Mouse (Mus musculus) embryonic fibroblast, embryonic 13.5 days (primary cell): ENCODE data around the gene St6gal1. TPM values are rescaled to one million over a fixed set of nuclear protein-coding genes. Genes with fewer than 3 reads are reported as not detected.

Experiments used
- H3K27ac ChIP-seq: 2 replicates; pipeline ENCODE4 v1.5.1; 2012; ENCODE audit warnings: low read length, control low read depth, inconsistent platforms; ENCODE audit not compliant: insufficient read depth
- H3K4me1 ChIP-seq: 2 replicates; pipeline ENCODE4 v1.6.1; 2011; ENCODE audit warnings: low read length; ENCODE audit not compliant: control insufficient read depth, insufficient read depth
- H3K4me3 ChIP-seq: 2 replicates; pipeline ENCODE4 v1.5.1; 2011; ENCODE audit warnings: mild to moderate bottlenecking, control low read depth, low read length; ENCODE audit not compliant: insufficient read depth
- CTCF ChIP-seq: IDR thresholded peaks from 2 replicates; pipeline ENCODE4 v1.5.1; 2011; ENCODE audit warnings: mild to moderate bottlenecking, control low read depth, low read length, moderate library complexity, borderline replicate concordance; ENCODE audit not compliant: insufficient read depth
- POLR2A ChIP-seq: IDR thresholded peaks from 2 replicates; pipeline ENCODE4 v1.6.1; 2011; ENCODE audit warnings: low read depth, mild to moderate bottlenecking, control low read depth, low read length, moderate library complexity
- polyA plus RNA-seq: library from polyadenylated mRNA; stranded (reverse); fragments of >200 nt; gene quantifications from 2 replicates; pipeline ENCODE4 v1.2.4, GENCODE M21; 2011; ENCODE audit warnings: low read depth; ENCODE audit not compliant: missing spikeins, insufficient read length

The St6gal1 gene
- polyA plus RNA-seq, 1 experiment, result 7.4 TPM

DNA sequence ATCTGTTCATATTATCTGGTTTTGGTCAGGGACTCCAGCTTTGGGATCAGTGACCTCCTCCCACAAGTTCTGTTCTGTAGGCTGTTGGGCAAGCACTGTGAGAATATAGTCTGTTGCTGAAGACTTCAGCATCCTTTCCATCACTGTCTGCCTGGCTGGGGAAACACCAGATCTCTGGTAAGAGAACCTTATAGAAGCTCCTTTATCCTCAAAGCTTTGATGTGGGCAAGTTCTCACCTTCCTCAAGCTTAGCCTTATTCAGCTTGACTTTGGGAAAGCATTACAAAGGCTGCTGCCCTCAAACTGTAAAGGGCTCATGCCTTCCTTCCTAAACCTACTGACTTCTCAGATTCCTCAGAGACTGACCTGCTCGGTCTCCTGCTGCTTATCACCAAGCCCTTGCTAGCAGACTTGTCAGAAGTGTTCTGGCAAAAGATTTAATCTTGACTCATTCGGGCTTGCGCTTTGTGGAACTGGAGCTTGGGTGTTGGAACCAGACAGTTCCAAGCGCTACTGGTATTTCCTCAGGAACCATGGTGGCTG lies 83.5 kb downstream of the St6gal1 start:
- no peaks in the 10 kb centered on the region; the same call in 1 of the 2 replicates for H3K4me1 ChIP-seq

DNA sequence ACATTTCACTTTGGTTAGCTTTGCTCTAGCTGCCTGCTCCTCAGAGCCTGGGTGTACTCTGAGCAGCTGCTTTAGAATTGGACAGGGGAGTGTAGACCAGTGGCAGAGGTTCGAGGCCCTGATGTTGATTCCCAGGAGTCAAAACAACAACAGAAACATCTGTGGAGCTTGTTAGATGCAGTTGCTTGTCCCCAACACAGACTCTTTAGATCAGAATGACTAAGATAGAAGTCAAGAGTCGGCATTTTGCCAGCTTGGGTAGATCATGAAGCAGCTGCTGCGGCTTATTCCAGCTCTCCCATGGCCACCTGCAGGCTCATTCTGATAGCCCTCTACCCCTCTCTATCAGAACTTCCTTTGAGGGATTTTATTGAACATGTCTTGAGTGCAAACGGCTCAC lies 84.5 kb downstream of the St6gal1 start:
- Histone ChIP-seq H3K4me1 (no peaks in the 10 kb centered on the region; the same call in 1 of the 2 replicates), H3K4me3 (no peak overlapping the region), H3K27ac (no peak overlapping the region)
- TF ChIP-seq CTCF (no peak), POLR2A (no peak)

More for the DNA sequence above, 83.5 kb downstream of the St6gal1 start:
- Histone ChIP-seq H3K4me3 (no peak overlapping the region), H3K27ac (no peak overlapping the region)
- no peak for TF ChIP-seq CTCF
- no peak for TF ChIP-seq POLR2A

DNA sequence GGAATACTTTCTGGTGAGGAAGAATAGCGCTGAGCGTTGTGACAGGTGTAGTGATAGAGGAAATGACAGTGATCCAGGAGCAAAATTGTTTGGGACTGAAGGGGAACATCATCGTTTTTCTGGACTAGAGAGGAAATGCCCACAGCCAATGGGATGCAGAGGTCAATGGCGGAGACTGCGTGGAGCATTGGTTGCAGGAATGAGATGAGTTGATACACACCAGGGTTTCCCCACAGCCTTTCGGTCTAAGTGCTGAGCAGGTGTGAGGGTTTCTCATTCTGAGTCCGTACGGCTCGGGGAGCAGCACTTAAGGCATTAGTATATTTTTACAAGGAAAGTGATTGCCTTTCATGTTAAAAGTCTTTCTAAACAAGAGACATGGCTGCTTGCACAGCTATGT lies 88.1 kb downstream of the St6gal1 start:
- no peak overlapping the region for H3K27ac ChIP-seq
- no peak overlapping the region for H3K4me3 ChIP-seq
- H3K4me1 ChIP-seq, result no peaks in the 10 kb centered on the region
- TF ChIP-seq POLR2A, result no peak
- no peak for TF ChIP-seq CTCF

DNA sequence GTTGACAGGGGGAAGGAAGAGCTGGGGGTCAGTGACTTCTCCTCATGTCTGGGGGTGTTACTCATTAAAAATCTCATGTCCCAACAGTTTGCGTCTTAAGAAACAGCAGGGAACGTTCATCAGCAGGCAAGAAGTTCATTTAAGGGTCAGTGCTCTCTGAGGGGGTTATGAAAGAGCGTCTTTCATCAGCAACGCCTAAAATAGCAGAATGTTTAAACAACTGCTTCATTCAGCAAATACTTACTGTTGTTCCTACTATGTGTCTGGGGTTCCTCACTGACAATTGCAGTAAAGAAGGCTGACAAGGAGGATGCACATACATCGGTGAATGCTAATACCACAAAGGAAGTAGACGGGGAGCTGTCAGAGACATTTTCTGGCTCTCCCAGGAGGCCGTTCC lies 90.2 kb downstream of the St6gal1 start:
- no peak overlapping the region for H3K27ac ChIP-seq

DNA sequence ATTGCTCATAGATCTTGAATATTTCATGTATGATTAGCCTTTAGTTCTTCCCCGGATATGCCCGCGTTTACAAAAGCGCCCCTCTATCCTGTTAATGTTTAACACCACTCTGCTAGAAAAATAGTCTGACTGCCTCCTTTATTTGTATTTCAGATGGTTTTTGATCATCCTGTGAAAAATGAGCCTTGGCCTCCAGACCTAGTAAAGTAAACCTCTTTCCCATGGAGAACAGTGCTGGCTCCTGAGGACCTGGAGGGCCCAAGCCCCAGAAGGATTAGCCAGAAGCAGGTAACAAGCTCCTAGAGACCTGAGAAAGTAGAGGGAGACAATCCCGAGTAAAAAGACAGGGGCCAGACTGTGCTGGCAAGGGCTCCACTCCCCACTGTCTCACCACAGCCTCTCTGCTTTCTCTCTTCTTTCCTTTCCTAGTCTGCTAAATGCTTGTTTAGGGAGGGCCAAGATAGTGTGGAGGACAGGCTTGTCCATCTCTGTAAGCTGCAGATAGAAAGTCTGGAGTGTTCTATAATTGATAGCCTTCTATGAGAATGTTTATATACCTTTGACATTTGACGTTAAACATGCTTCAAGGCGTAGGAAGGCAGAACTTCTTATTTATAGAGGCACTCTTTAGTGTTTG lies 93.0 kb downstream of the St6gal1 start:
- H3K4me3 ChIP-seq, result no peak overlapping the region
- H3K4me1 ChIP-seq, result peaks cover 5% of the 10 kb centered on the region
- H3K27ac ChIP-seq, result peak overlapping the region; percentile 12; the same call in 1 of the 2 replicates
- TF ChIP-seq POLR2A, result no peak
- no peak for TF ChIP-seq CTCF

More for the DNA sequence above, 90.2 kb downstream of the St6gal1 start:
- Histone ChIP-seq H3K4me1 (no peaks in the 10 kb centered on the region), H3K4me3 (no peak overlapping the region)
- no peak for TF ChIP-seq CTCF
- TF ChIP-seq POLR2A, result no peak

DNA sequence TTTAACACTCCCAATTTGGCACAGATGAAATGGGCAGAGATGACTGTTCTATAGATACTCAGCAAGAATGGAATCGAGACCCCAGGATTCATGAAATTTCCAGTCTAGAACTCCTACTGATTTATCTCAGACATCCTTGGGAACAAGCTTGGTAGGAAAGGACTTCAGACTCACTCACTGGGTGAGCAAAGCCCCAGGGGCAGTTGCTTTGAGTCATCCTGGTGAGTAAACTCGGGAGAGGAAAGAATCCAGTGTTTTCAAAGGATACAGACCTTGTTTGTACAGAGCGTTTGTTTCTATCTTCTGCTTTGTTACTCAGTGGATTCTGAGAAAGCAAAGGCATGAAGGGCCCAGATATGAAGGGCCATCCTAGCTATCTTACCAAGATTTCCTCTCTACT lies 95.5 kb downstream of the St6gal1 start:
- Histone ChIP-seq H3K4me1 (peaks cover 5% of the 10 kb centered on the region), H3K27ac (peak overlapping the region; percentile 57; the same call in 1 of the 2 replicates), H3K4me3 (no peak overlapping the region)
- TF ChIP-seq CTCF, result no peak
- no peak for TF ChIP-seq POLR2A

DNA sequence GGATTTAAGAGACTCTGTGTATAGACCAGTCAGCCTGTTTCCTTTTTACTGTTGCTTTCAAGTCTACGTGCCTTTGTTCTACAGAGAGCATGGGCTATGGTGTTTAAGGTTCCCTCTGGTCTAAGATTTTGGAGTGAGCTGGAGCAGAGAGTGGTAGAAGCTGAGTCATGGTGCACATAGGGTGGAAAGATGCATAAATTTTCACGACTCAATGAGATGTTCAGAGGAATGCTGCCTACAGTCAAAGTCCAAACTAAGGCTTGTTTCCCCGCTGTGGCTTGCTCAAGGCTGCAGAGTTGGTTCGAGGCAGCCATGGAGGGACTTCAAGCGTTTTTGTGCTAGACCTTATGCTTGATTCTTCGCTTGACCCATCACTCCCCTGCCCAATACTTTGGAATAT lies 96.0 kb downstream of the St6gal1 start:
- peak overlapping the region; percentile 57; the same call in 1 of the 2 replicates for H3K27ac ChIP-seq
- peaks cover 5% of the 10 kb centered on the region for H3K4me1 ChIP-seq
- TF ChIP-seq CTCF, result no peak
- TF ChIP-seq POLR2A, result no peak
- H3K4me3 ChIP-seq, result no peak overlapping the region

DNA sequence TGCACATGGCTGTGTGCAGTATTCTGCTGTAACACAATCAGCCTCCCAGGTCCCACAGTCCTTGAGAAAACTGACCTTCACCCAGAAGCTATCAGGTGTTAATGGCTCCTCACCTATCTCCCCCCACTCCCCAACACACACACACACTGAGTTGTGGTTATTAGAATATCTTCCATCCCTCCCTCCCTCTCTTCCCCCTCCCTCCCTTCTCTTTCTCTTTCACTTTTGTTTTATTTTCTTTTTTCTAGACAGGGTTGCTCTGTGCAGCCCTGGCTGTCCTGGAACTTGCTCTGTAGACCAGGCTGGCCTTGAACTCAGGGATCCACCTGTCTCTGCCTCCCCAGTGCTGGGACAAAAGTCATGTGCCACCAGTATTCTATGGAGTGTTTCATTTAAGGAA lies 97.9 kb downstream of the St6gal1 start:
- H3K27ac ChIP-seq, result no peak overlapping the region
- peaks cover 5% of the 10 kb centered on the region for H3K4me1 ChIP-seq
- TF ChIP-seq POLR2A (no peak), CTCF (no peak)
- no peak overlapping the region for H3K4me3 ChIP-seq

DNA sequence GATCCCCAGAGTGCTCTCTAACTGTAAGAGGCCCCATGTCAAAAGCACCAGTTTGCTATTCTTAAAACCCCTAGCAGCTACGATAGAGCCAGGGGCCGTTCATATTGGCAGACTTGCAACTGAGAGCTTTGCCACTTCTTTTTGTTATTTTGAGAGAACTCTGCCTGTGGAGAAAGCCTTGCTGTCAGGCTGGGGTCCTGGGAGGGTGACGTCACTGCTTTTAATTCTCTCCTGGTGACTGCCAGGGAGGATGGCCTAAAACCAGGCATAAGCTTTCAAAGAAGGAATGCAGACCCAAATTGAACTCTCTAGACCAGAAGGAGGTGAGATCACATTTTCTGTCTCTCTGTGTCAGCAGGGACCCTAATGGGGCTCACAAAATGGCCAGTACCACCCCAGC lies 99.4 kb downstream of the St6gal1 start:
- H3K27ac ChIP-seq, result no peak overlapping the region
- TF ChIP-seq CTCF (no peak), POLR2A (no peak)

DNA sequence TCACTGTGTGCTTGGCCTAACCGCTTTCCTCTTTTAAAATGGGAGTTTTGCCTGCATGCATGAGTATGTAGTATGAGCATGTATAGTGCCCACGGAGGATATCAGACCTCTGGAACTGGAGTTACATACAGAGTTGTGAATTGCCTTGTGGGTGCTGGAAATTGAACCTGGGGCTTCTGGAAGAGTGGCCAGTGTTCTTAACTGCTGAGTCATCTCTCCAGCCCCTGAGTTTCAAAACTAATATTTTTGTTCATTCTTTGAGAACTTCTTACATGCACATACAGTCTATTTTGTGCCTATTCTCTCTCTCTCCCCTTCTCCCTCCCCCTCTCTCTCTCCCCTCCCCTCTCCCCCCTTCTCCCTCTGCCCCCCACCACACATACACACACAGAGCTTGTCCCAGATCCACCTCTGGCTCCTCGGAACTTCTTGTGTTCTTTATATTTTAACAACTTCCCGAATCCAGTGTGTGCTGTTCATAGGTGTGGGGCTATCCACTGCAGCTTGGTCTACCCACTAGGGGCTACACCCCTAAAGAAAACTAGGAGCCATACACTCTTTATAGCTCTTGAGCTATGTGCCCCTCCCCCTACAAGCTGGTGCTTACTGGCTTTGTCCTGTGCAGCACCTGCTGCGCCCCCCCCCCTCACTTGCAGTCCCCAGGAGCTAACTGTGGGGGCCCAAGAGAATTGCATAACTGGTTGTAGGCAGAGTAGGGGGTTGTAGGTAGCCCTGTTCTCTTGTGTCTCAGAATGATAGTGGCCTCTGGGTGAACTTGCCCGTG lies 100.5 kb downstream of the St6gal1 start:
- Histone ChIP-seq H3K4me3 (no peak overlapping the region), H3K4me1 (peaks cover 5% of the 10 kb centered on the region), H3K27ac (no peak overlapping the region)
- no peak for TF ChIP-seq CTCF
- no peak for TF ChIP-seq POLR2A

More for the DNA sequence above, 99.4 kb downstream of the St6gal1 start:
- H3K4me1 ChIP-seq, result peaks cover 5% of the 10 kb centered on the region
- H3K4me3 ChIP-seq, result no peak overlapping the region
